Mouse (Mus musculus) R1 (cell line): ENCODE measurements around the gene Sgo1.

Experiments
- DNase-seq: peaks from one replicate; pipeline ENCODE4 v3.0.0-alpha.2; 2018; ENCODE audit warnings: low read depth, low spot score

The Sgo1 gene

DNA sequence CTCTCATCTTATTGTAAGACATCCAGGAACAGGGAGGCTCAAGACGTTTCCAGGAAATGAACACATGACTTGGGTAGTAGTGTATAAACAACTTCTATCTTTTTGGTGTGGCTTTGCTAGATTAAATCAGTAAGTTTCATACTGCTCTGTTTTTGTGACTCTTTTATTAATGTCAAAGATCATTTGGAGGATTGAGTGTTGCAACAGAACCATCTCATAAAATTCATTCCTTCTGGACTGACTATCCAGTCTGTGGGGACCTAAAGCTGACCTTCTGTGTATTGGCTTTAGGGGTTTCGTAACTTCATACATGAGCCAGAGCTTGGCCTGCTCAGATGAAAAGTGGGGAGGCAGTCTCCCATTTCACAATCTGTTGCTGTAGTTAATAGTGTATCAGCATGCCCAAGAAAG, 38.9 kb downstream of the Sgo1 start:
- DNase-seq, result no peak

GRCm38 (mm10) chr17:53643360-53643759, 45.8 kb downstream of the Sgo1 start:
- DNase-seq, result no peak

GRCm38 (mm10) chr17:53631344-53631743, 57.8 kb downstream of the Sgo1 start:
- no peak for DNase-seq

DNA sequence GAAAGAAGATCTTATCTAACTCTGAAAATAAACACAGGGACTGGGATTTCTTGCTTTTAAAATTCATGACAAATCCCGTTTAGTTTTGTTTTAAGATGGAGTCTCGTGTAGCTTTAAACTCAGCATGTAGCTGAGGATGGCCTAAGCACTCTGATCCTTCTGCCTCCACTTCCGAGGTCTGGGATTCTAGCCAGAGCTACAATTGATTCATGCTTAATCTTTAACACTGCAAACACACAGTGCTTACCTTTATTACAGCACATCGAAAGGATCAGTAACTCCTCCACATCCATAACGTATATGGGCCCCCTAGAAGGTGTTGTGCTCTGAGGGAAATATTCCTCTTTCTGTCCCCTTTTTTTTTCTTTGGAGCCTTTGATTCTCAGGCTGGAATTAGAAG, 61.0 kb downstream of the Sgo1 start:
- DNase-seq, result no peak

GRCm38 (mm10) chr17:53627497-53627896, 61.6 kb downstream of the Sgo1 start:
- DNase-seq, result no peak

- no peak for DNase-seq
These were observed 63.0 kb downstream of the Sgo1 start for GRCm38 (mm10) chr17:53626160-53626559.
